Mouse (Mus musculus): ENCODE measurements around the gene Tshr. TPM values are rescaled to one million over a fixed set of nuclear protein-coding genes. Genes with fewer than 3 reads are reported as not detected.
"Not testable (repeated sequence)": the region's sequence is repeated elsewhere in the genome, so short reads cannot be mapped to it uniquely, and the experiment has no call there.

The Tshr gene
- under 1 TPM; 0.25 to 0.75 TPM for total RNA-seq (2021)
- long read RNA-seq, partial matches to known transcripts: 0 of 4 reads
- long read RNA-seq, other reads (novel, unspliced or antisense): 4 of 4 reads

DNA sequence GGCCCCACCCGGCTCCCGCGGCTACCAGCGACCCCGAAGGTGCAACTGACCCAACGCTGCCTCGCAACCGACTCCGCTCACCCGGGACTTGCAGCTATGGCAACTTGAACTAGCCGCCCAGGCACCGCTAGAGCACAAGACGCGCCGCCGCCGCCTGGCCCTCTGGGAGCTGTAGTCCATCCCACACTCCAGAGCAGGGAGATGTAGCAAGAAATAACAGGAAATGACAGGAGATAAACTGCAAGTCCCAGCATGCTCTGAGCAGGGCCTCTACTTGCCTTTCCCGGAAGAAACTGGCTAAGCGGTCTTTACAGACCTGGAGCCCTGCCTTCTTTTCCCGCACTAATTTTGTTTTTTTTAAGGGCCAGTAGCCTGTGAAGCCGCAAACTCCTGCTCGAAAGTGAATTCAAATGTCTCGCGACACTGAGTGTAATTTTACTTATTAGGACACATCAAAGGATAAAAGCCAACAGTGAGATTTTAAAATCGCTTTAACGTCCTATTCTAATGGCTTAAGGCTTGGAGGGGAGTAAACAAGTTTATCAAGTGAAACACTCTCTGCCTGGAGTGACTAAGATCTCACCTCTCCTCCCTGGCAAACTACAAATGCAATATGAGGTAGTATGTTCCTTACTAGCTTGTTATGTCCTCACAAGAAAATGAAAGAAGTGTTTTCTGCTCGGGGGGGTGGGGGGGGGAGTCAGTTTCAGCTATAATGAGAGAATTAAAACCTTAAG, at the start of gene Tshr, which contains the start of gene Cep128:
Gene Tshr (plus strand): TSS at position 283 of the 737 bp plus-strand sequence.
Gene Cep128 (minus strand): TSS at position 129 of the 737 bp plus-strand sequence.
- DNase-seq (ENCODE audit: low spot score in 2 of 2): peak; percentile 86 to 90

- DNase-seq (ENCODE audit: low spot score in 2 of 2): not testable (repeated sequence)
Measured at GRCm38 (mm10) chr12:91338656-91339055, 45.7 kb upstream of the Tshr start.

DNA sequence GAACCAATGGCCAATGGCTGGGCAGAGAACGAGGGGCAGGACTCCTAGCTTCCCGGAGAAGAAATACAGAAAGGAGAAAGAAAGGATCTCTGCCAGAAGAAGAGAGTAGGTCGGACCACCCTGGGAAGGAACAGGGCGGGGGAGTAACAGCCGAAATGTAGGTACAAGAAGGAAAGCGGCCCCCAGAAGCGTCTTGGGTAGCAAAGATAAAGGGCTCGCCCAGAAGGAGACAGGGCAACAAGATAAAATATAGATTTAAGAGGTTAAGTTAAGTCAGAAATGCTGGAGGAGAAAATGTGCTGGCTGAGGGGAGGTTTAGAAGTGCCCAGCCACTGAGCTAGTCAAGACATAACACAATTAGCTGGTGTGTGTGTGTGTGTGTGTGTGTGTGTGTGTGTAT, 30.6 kb upstream of the Tshr start:
- no peak for DNase-seq (ENCODE audit: low spot score in 2 of 2)

GRCm38 (mm10) chr12:91369173-91369572, 15.2 kb upstream of the Tshr start:
- no peak for DNase-seq (ENCODE audit: low spot score in 2 of 2)

- DNase-seq (ENCODE audit: low spot score in 2 of 2): no peak
Measured at GRCm38 (mm10) chr12:91383516-91384264, 673 bp upstream of the Tshr start.

- DNase-seq (ENCODE audit: low spot score in 2 of 2): peak; percentile 80 to 86
Measured at GRCm38 (mm10) chr12:91400232-91401048, 16.1 kb downstream of the Tshr start.

DNA sequence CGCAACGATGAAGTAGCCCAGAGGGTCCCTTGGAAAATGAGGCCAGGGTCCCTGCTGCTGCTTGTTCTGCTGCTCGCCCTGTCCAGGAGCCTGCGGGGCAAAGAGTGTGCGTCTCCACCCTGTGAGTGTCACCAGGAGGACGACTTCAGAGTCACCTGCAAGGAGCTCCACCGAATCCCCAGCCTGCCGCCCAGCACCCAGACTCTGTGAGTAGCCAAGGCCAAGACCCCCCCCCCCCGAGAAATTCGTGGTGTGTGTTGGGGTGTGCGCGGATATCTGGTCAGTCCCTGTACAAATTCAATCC, 16.6 kb downstream of the Tshr start:
- no peak for DNase-seq (ENCODE audit: low spot score in 2 of 2)

GRCm38 (mm10) chr12:91410306-91410705, 25.9 kb downstream of the Tshr start:
- no peak for DNase-seq (ENCODE audit: low spot score in 2 of 2)

- DNase-seq (ENCODE audit: low spot score in 2 of 2): no peak
Measured at GRCm38 (mm10) chr12:91412461-91413182, 28.3 kb downstream of the Tshr start.

DNA sequence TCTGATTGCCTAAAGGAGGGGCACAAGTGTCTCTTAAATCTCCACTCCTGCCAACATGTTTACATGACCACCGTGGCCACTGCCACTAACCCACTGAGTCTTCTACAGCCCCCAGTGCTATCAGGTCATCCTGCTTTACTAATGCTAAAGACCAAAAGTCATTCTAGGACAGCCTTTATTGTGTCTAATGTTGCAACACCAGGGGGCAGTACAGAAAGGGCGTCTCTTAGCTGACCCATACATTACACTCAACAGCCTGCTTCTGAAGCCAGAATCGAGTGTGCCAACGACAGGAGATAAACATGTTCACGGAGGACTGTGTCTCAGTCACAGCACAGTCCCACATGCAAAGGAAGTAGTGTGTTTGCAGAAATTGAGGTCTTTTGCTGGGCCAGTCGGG, 30.7 kb downstream of the Tshr start:
- no peak for DNase-seq (ENCODE audit: low spot score in 2 of 2)

DNA sequence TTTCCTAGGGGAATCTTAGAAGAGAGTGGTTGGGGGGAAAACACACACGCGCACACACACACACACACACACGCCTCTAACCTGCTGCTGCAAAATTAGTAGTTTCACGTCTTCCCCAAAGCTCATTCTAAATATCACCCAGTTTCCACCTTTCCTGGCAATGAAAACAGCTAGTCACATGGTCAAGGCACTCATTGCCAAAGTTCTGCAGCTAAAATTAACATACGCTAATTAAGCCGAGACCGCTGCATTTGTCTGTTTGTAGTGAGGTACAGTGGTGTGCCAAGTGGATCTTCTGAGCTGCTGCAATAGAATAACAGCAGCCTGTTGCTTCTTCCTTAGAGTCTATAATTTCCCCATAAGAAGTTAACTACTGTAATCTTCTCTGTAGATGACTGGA, 32.5 kb downstream of the Tshr start:
- DNase-seq (ENCODE audit: low spot score in 2 of 2): no peak

DNA sequence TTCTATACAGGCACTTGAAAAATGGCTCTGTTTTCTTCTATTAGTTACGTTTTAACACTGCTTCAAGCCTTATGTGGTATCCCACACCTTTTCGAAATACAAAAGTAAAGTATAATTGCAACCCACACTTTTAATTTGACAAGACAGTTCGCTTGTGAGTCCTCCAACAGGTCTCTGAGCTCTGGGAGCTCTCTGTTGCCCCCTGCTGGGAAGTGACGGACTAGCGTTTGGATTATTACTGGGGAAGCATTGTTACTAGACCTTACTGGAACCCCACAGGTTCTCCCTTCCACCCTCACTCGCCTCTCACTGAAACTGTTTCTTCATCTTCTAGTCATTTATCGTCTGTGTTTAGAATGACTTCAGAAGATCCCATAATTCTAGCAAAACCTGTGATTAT, 34.4 kb downstream of the Tshr start:
- peak; percentile 64 to 78 for DNase-seq (ENCODE audit: low spot score in 2 of 2)

DNA sequence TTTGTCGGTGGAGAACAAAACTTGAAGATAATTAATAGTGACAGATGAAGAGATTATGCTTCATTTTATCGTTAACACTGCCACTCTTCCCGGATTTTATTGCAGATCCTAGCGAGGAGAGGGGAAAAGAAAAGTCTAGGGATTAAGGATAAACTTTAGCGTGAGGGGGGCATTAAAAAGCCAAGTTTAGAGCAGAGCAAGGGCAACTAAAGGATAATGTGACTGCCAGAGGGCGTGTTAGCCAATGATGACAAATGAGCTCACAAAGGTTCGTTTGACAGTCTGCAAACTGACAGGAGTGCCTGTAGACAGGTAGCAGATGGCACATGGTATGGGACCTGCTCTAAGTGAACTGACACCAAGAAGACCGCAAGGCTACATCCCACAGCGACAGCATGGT, 36.9 kb downstream of the Tshr start:
- DNase-seq (ENCODE audit: low spot score in 2 of 2): no peak

DNA sequence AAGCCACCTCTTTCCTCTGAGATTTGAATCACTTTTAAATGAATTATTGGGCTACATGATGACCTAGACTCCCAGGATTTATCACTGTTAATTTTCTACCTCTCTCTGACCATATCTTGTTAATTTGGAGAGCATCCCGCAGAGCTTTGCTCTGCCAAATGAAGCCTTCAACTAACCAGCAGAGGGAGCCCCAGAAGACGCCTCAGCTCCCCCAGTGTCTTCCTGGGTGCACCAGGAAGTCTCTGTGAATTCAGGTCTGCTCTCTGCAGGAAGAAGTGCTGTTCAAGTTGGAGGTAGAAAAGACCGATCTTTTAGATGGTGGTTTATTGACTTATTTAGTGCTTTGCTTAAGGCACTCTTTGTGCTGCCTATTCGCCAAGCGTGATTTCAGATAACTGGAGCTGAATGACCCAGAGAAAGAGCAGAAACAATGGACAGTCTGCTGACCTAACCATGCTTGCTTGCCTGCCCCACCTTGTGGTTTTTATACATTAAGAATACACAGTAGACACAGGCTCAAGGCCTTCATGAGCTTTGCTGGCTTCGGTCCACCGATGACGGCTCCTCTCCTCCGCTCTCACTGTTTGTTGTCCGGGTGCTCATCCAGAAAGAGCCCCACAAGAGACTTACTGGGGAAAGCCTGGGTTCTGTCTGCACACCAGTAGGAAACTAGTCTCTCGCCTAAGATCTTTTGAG, 38.9 kb downstream of the Tshr start:
- DNase-seq (ENCODE audit: low spot score in 2 of 2): peak; percentile 25 to 40

GRCm38 (mm10) chr12:91426499-91426898, 42.1 kb downstream of the Tshr start:
- no peak for DNase-seq (ENCODE audit: low spot score in 2 of 2)

- DNase-seq (ENCODE audit: low spot score in 2 of 2): no peak
Measured at GRCm38 (mm10) chr12:91427129-91427528, 42.8 kb downstream of the Tshr start.

DNA sequence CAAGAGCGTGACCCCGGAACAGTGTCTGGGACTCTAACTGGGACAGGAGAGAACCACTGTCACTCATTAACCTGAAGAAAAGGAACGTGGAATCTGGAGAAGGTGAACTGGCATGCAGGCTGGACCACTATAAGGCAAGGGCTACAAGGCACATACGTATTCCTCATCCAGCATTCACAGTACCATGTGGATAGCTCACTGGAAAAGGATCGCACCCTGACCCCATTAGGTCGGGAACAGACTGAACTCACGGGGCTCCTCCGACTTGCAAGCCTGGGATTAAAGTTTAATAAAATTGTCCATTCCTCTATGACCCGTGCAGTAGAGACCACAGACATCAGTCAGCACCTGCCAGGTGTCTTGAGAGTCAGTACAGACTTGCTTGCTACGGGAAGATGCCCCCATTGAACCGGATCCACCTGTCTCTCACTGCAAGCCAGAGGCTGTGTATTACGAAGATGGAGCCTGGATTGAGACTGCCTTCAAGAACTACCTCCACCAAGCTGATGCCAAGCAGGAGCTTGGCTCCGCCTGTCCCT, 97.9 kb downstream of the Tshr start:
- no peak for DNase-seq (ENCODE audit: low spot score in 2 of 2)

- DNase-seq (ENCODE audit: low spot score in 2 of 2): no peak
Measured at GRCm38 (mm10) chr12:91486342-91486741, 102.0 kb downstream of the Tshr start.

DNA sequence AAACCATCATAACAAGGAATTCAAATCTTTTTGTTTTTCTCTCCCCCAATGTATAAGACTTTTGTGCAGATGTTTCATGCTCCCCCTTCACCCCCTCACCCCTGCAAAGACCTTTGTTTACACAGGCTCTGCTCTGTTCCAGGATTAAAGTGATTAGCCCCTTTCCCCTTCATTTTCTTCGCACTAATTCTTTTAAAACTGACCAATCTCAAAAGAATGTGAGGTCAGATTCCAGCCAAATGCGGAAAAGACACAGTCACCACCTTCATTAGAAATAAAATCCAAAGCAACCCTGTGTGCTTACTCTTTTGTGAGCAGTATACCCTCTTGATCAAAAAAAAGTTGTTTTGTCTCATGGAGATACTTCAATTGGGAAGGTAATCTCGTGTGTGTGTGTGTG, 104.0 kb downstream of the Tshr start:
- no peak for DNase-seq (ENCODE audit: low spot score in 2 of 2)
